Comparison of ENCODE assay signal across 24 mouse cellular contexts in the genomic region with DNA sequence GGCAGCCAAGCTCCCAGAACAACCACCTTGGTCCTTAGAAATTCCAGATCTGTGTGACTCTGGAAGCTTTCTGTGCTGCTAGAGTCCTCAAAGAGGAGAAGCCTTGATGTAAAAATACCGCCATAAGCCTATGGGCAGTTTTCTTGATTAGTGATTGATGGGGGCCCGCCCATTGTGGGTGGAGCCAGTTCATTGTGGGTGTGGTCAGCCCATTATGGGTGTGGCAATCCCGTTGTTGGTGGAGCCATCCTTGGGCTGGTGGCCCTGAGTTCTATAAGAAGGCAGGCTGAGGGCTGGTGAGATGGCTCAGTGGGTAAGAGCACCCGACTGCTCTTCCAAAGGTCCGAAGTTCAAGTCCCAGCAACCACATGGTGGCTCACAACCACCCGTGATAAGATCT.
"Had no signal": no experiment of that assay in that cellular context is flagged by ENCODE, and none has a peak within 500 bp of the region (broad histone marks: within the 10 kb centered on the region; RNA-seq: fewer than 3 reads in every experiment).

No protein-coding gene starts in this region.

- H3K27ac ChIP-seq: limb, embryonic 10.5 days; limb, embryonic 13.5 days; liver, embryonic 12.5 days; liver, embryonic 15.5 days; lung, embryonic 15.5 days; macrophage; midbrain, embryonic 12.5 days; midbrain, embryonic 15.5 days; neural tube, embryonic 12.5 days; neural tube, embryonic 15.5 days; stomach, postnatal 0 days had no signal

- H3K4me3 ChIP-seq: limb, embryonic 10.5 days; limb, embryonic 13.5 days; liver, embryonic 12.5 days; liver, embryonic 15.5 days; lung, embryonic 15.5 days; midbrain, embryonic 12.5 days; midbrain, embryonic 15.5 days; neural tube, embryonic 12.5 days; neural tube, embryonic 15.5 days had no signal

- H3K4me1 ChIP-seq: liver, embryonic 12.5 days; lung, embryonic 15.5 days had no signal

- DNase-seq: kidney, adult 11 months; kidney, adult 9 months; kidney, postnatal 14 days; kidney, postnatal 4 days; layer of hippocampus, adult 9-11 months; liver; lung, adult 18-20 months; lung, postnatal 14 days; right cerebral cortex, adult 18-20 months; right cerebral cortex, postnatal 14 days; thymus, adult 2 months; thymus, postnatal 14 days; thymus, postnatal 4 days had no signal

- ATAC-seq: liver, embryonic 12.5 days; midbrain, embryonic 15.5 days had no signal

- H3K36me3 ChIP-seq: limb, embryonic 10.5 days; limb, embryonic 13.5 days; liver, embryonic 12.5 days; liver, embryonic 15.5 days; lung, embryonic 15.5 days; midbrain, embryonic 12.5 days; midbrain, embryonic 15.5 days; neural tube, embryonic 12.5 days; neural tube, embryonic 15.5 days had no signal
